Mouse (Mus musculus) kidney, postnatal 0 days (tissue): ENCODE results near the gene Plcl1. TPM values are rescaled to one million over a fixed set of nuclear protein-coding genes. Genes with fewer than 3 reads are reported as not detected.

Experiments
- ATAC-seq: fragments of 200-750 bp; cut with Nextera tagmentation; replicated peaks from 2 replicates; pipeline ENCODE4 v1.8.0; 2017; ENCODE audit warnings: low read depth, moderate number of reproducible peaks, moderate TSS enrichment, moderate library complexity; ENCODE audit not compliant: low FRiP score
- DNase-seq: peaks from one replicate; pipeline ENCODE4 v3.0.0-alpha.2; 2016; ENCODE audit warnings: low spot score
- H3K27ac ChIP-seq: fragments of 300-500 bp; sonication (generic); 2 replicates; pipeline ENCODE4 v1.5.1; 2014; ENCODE audit warnings: mild to moderate bottlenecking
- H3K27me3 ChIP-seq: fragments of 300-500 bp; sonication (generic); 2 replicates; pipeline ENCODE4 v1.6.1; 2014; ENCODE audit warnings: low read length, mixed read lengths; ENCODE audit not compliant: insufficient read depth
- H3K36me3 ChIP-seq: fragments of 300-500 bp; sonication (generic); 2 replicates; pipeline ENCODE4 v1.6.1; 2014; ENCODE audit warnings: low read length, mixed read lengths; ENCODE audit not compliant: insufficient read depth
- H3K4me1 ChIP-seq: fragments of 300-500 bp; sonication (generic); replicated peaks from 2 replicates; pipeline ENCODE4 v1.6.1; 2014; ENCODE audit warnings: antibody characterized with exemption, low read length, mixed read lengths; ENCODE audit not compliant: insufficient read depth
- H3K4me2 ChIP-seq: fragments of 300-500 bp; sonication (generic); 2 replicates; pipeline ENCODE4 v1.6.1; 2014; ENCODE audit warnings: mild to moderate bottlenecking, low read length, moderate library complexity, mixed read lengths
- H3K4me3 ChIP-seq: fragments of 300-500 bp; sonication (generic); replicated peaks from 2 replicates; pipeline ENCODE4 v1.5.1; 2014; ENCODE audit warnings: low read depth, low read length
- H3K9ac ChIP-seq: fragments of 300-500 bp; sonication (generic); 2 replicates; pipeline ENCODE4 v1.6.1; 2014; ENCODE audit warnings: low read depth, low read length
- H3K9me3 ChIP-seq: fragments of 300-500 bp; sonication (generic); replicated peaks from 2 replicates; pipeline ENCODE4 v1.6.1; 2016; ENCODE audit warnings: low read length, inconsistent platforms, mixed read lengths
- CTCF ChIP-seq: IDR thresholded peaks from 2 replicates; pipeline ENCODE4 v1.5.1; 2016; ENCODE audit warnings: antibody characterized with exemption, low read depth, mild to moderate bottlenecking, moderate library complexity
- WGBS: fragments of 180-500 bp; shearing (Covaris S2); extraction: QIAGEN DNeasy Blood & Tissue Kit; methylation state at CpG from one replicate; pipeline ENCODE4 v1.1.7; 2014; 5-methylcytosine and 5-hydroxymethylcytosine counted together
- polyA plus RNA-seq: library from polyadenylated mRNA; unstranded; fragments of >200 nt; fragmentation: Nextera tagmentation; extraction: Ambion mirVana; gene quantifications from 2 replicates; pipeline ENCODE4 v1.2.1, GENCODE M21; 2015

Gene Plcl1
- polyA plus RNA-seq, 1 experiment from 2014 or later = 4.2 TPM

DNA sequence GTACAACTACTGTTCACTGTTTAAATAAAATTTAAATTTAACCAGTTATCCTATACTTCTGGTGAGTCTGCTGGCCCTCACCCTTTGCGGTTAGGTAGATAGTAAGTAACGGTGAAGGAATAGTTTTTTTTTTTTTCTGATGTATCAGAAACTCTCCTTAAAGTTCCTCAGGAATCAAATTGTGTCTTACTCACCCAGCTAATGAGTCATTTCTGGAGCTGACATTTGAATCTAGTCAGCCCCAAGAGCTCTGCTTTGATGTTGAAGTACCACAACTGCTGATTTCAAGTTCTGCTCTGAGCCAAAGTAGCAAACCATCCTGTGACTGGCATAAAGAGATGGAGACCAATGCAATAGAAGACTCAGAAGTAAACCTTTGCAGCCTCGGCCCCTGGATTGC, 24.9 kb downstream of the Plcl1 start:
- Histone ChIP-seq H3K9ac (no peak overlapping the region), H3K27ac (no peak overlapping the region), H3K36me3 (no peaks in the 10 kb centered on the region), H3K4me3 (no peak overlapping the region), H3K27me3 (no peaks in the 10 kb centered on the region), H3K4me2 (no peak overlapping the region), H3K9me3 (no peaks in the 10 kb centered on the region), H3K4me1 (no peaks in the 10 kb centered on the region)
- WGBS = 97% methylated on average over 3 of the region's 3 CpGs
- no peak for ATAC-seq
- no peak for DNase-seq
- no peak for TF ChIP-seq CTCF

DNA sequence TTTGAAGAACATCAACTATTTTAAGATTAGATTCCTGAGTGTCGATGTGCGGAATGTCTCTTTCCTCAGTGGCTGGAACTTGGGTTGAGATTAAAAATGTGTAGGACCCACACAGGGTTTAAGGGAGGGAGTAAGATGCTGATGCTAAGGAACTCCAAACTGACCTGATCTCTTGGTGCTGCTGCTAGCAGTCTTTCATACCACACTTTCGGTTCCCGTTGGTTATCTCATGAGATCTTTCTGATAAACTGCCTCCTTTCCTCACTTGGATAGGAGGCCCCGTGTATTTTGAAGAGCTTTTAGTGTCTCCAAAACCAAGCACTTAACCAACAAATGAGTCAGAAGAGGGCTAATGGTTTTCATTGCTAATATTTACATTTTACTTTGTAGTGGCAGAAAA, 30.9 kb downstream of the Plcl1 start:
- Histone ChIP-seq H3K9ac (no peak overlapping the region), H3K9me3 (no peaks in the 10 kb centered on the region), H3K27ac (no peak overlapping the region), H3K4me1 (no peaks in the 10 kb centered on the region), H3K27me3 (no peaks in the 10 kb centered on the region), H3K4me3 (no peak overlapping the region), H3K36me3 (no peaks in the 10 kb centered on the region), H3K4me2 (no peak overlapping the region)
- no peak for TF ChIP-seq CTCF
- no peak for DNase-seq
- 60% methylated on average over 5 of the region's 5 CpGs for WGBS
- no peak for ATAC-seq

DNA sequence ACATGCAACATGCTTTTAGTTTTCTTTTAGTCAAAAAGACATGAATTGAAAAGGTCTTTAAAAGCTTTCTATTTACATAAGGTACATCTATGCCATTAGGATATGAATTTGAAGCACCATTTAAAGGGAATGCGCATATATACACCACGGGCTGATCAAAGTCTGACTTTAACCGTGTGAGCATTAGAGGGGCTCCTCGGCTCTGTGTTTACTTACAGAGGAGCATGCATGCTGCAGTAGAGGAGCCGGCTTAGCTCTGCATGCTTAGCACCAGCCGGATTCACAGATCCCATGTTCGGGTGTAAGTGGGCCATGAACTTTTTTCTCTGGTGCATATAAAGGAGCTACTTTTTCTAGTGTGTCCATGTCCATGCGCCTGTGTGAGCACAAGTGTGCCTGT, 31.4 kb downstream of the Plcl1 start:
- H3K36me3 ChIP-seq = no peaks in the 10 kb centered on the region
- no peaks in the 10 kb centered on the region for H3K27me3 ChIP-seq
- 75% methylated on average over 8 of the region's 8 CpGs for WGBS
- DNase-seq = no peak
- no peak overlapping the region for H3K4me2 ChIP-seq
- H3K9ac ChIP-seq = no peak overlapping the region
- TF ChIP-seq CTCF = no peak
- no peaks in the 10 kb centered on the region for H3K4me1 ChIP-seq
- H3K9me3 ChIP-seq = no peaks in the 10 kb centered on the region
- H3K4me3 ChIP-seq = no peak overlapping the region
- no peak overlapping the region for H3K27ac ChIP-seq
- ATAC-seq = no peak

DNA sequence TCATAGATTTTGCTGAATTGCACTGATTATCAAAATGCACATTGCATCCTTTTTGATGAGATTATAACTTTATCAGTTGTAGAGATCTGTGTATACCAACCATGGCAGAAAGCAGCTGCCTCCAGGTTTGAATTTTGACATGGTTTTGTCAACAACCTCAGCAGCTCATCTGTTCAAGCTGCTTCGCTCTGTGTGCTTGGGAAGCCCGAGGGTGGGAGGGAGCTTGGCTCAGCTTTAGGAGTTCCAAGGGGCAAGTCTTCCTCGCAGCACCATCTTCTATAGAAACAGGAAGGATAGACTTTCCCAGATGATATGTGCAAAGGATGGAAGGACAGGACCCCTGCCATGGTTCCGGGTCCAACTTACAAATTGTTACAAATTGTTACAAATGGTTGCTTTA, 32.9 kb downstream of the Plcl1 start:
- H3K4me3 ChIP-seq = no peak overlapping the region
- H3K36me3 ChIP-seq = no peaks in the 10 kb centered on the region
- WGBS = 78% methylated on average over 4 of the region's 4 CpGs
- no peak for TF ChIP-seq CTCF
- no peak overlapping the region for H3K27ac ChIP-seq
- H3K9me3 ChIP-seq = no peaks in the 10 kb centered on the region
- DNase-seq = no peak
- ATAC-seq = no peak
- no peak overlapping the region for H3K9ac ChIP-seq
- no peaks in the 10 kb centered on the region for H3K4me1 ChIP-seq
- no peak overlapping the region for H3K4me2 ChIP-seq
- no peaks in the 10 kb centered on the region for H3K27me3 ChIP-seq

DNA sequence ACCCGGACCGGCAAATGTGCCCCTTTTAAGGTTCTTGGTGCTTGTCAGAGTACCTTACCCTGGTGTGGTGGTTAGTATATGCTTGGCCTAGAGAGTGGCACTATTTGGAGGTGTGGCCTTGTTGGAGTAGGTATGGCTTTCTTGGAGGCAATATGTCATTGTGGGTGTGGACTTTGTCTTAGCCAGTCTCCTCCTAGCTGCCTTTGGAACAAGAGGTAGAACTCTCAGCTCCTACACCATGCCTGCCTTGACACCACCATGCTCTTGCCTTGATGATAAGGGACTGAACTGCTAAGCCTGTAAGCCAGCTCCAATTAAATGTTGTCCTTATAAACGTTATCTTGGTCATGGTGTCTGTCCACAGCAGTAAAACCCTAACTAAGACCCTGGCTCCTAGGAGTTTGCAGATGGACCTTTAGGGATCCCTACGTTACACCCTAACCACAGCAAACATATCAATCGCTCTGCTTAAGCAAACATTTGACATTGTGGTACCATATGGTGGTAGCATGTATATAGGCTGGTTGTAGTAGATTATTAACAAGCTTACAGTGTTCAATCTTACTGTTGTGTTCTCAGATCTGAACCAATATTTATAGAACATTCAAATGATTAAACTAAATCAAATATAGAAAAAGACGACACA, 39.4 kb downstream of the Plcl1 start:
- no peak for ATAC-seq

DNA sequence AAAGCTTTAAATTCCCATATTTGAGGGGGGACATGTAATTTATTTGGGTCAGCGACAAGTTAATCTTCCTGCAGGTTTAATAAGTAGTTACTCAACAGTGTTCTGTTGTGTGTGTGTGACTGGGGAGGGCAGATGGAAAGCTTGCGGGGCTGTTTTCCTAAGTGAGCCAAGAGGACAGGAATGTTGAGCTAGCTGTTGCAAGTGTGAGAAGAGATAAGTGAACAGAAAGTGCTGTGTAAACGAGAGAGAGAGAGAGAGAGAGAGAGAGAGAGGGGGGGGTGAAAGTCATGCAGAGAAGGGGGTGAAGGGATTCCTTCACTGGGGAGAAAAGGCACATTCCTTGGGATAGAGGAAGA, 39.9 kb downstream of the Plcl1 start:
- Histone ChIP-seq H3K27ac (no peak overlapping the region), H3K4me1 (no peaks in the 10 kb centered on the region), H3K36me3 (no peaks in the 10 kb centered on the region), H3K9me3 (no peaks in the 10 kb centered on the region), H3K27me3 (no peaks in the 10 kb centered on the region), H3K4me3 (no peak overlapping the region), H3K4me2 (no peak overlapping the region), H3K9ac (no peak overlapping the region)
- no peak for TF ChIP-seq CTCF
- DNase-seq = no peak
- no peak for ATAC-seq
- WGBS = 50% methylated on average over 3 of the region's 3 CpGs

More for the DNA sequence above, 39.4 kb downstream of the Plcl1 start:
- Histone ChIP-seq H3K27me3 (no peaks in the 10 kb centered on the region), H3K4me2 (no peak overlapping the region), H3K4me1 (no peaks in the 10 kb centered on the region), H3K36me3 (no peaks in the 10 kb centered on the region), H3K4me3 (no peak overlapping the region), H3K27ac (no peak overlapping the region), H3K9me3 (no peaks in the 10 kb centered on the region), H3K9ac (no peak overlapping the region)
- no peak for TF ChIP-seq CTCF
- WGBS = 83% methylated on average over 6 of the region's 6 CpGs
- DNase-seq = no peak

DNA sequence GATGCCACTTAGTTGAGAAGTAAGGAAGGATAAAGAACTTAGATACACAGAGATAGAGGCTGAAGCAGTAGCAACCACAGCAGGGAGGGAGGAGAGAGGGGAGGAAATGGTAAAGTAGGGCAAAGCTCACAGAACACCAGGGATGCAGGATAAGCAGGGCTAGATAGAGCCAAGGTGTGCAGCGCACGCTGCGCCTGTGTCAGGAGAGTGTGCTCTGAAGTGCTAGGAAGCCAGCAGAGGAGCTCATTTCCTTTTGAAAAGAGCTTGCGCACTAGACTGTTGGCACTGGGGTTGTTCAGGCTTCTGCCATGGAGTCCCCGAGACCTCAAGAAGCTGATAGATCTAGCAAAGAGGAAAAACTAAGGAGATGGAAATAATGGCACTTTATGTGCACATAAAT, 40.6 kb downstream of the Plcl1 start:
- WGBS = 88% methylated on average over 5 of the region's 5 CpGs
- H3K4me1 ChIP-seq = no peaks in the 10 kb centered on the region
- no peak for TF ChIP-seq CTCF
- ATAC-seq = no peak
- no peak overlapping the region for H3K9ac ChIP-seq
- no peaks in the 10 kb centered on the region for H3K36me3 ChIP-seq
- H3K27me3 ChIP-seq = no peaks in the 10 kb centered on the region
- H3K27ac ChIP-seq = no peak overlapping the region
- no peak for DNase-seq
- no peak overlapping the region for H3K4me2 ChIP-seq
- H3K4me3 ChIP-seq = no peak overlapping the region
- H3K9me3 ChIP-seq = no peaks in the 10 kb centered on the region
